Mouse (Mus musculus): Measurements from ENCODE around the gene Lhx9. TPM values are rescaled to one million over a fixed set of nuclear protein-coding genes. Genes with fewer than 3 reads are reported as not detected.

Gene Lhx9
- polyA plus RNA-seq (2012; rRNA removed; ENCODE audit: low replicate concordance): not detected in 2 replicates

GRCm38 (mm10) chr1:138848511-138849109, at the start of gene Lhx9:
TSS of gene Lhx9 (minus strand) at chr1:138848577.

GRCm38 (mm10) chr1:138856101-138856950, 7.9 kb upstream of the Lhx9 start, which contains the start of gene 2310009B15Rik:
TSS of gene 2310009B15Rik (minus strand) at chr1:138856852.

Other genes with a start within 250 kb of the Lhx9 start
- gene Nek7, start 228.4 kb downstream of the Lhx9 start, polyA plus RNA-seq (2012; rRNA removed; ENCODE audit: low replicate concordance): 16.0 and 17.5 TPM in 2 replicates
- gene 2310009B15Rik, start 8.3 kb upstream of the Lhx9 start, polyA plus RNA-seq (2012; rRNA removed; ENCODE audit: low replicate concordance): 20.0 and 32.3 TPM in 2 replicates
- gene Dennd1b, start 114.9 kb upstream of the Lhx9 start, polyA plus RNA-seq (2012; rRNA removed; ENCODE audit: low replicate concordance): 5.2 and 8.9 TPM in 2 replicates

Measured in subcutaneous adipose tissue, adult 2 months (tissue).